Mouse (Mus musculus) C2C12 (cell line): ENCODE results near the gene Cdk5r2.

Source experiments
- CTCF ChIP-seq: IDR thresholded peaks from one replicate; pipeline ENCODE4 v1.5.1; 2011; ENCODE audit not compliant: control insufficient read depth, insufficient read depth, insufficient read length
- FOSL1 ChIP-seq: IDR thresholded peaks from one replicate; pipeline ENCODE4 v1.8.0; 2011; ENCODE audit warnings: mild to moderate bottlenecking, low read length; ENCODE audit not compliant: poor library complexity, insufficient read depth, severe bottlenecking
- MAX ChIP-seq: IDR thresholded peaks from one replicate; pipeline ENCODE4 v1.6.1; 2011; ENCODE audit warnings: mild to moderate bottlenecking, control low read depth
- MYOG ChIP-seq: IDR thresholded peaks from one replicate; pipeline ENCODE4 v1.6.1; 2011; ENCODE audit not compliant: control insufficient read depth, insufficient read length; ENCODE audit errors: extremely low read depth
- USF1 ChIP-seq: IDR thresholded peaks from one replicate; pipeline ENCODE4 v1.6.1; 2011; ENCODE audit warnings: low read depth, mild to moderate bottlenecking, control low read depth, moderate library complexity

DNA sequence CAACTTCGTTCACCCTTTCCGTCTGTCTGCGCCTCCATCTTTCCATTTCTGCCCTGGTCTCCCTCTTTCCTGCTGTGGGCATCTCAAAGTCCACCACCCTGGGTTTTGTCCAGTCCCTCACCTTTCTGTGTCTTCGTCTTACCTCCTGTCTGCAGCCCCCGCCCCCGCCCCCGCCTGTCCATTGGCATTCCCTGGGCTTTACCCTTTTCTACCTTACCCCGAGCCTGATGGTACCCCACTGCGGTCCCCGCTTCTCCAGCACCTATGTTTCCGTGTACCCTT lies 1.6 kb downstream of the Cdk5r2 start:
- TF ChIP-seq CTCF = no peak
- no peak for TF ChIP-seq MYOG
- TF ChIP-seq MAX = no peak
- no peak for TF ChIP-seq USF1
- TF ChIP-seq FOSL1 = no peak
